Mouse (Mus musculus) left cerebral cortex, adult 18-20 months (tissue): ENCODE measurements around the gene Kcnh4. TPM values are rescaled to one million over a fixed set of nuclear protein-coding genes. Genes with fewer than 3 reads are reported as not detected.

Experiments used
- total RNA-seq, 2 experiments: library from RNA; stranded (reverse); gene quantifications; 2 replicates each; pipeline ENCODE4 v1.2.3; 2021

Gene Kcnh4
- total RNA-seq, 2 experiments from 2014 or later = 12.9 to 15.9 TPM

Other genes with a start within 250 kb of the Kcnh4 start
- gene Acly, start 231.9 kb downstream of the Kcnh4 start, total RNA-seq = 100 to 1,000 TPM; 133 to 140 TPM
- 1 to 10 TPM in 1 of 2 experiments, under 1 TPM in 1; 0.98 to 1.5 TPM for gene Ttc25, start 214.3 kb downstream of the Kcnh4 start, total RNA-seq
- gene Cnp, start 185.0 kb downstream of the Kcnh4 start, total RNA-seq = 100 to 1,000 TPM in 1 of 2 experiments, 10 to 100 TPM in 1; 92.4 to 131 TPM
- gene Nkiras2, start 140.7 kb downstream of the Kcnh4 start, total RNA-seq = 10 to 100 TPM; 11.7 to 13.0 TPM
- 100 to 1,000 TPM; 258 to 267 TPM for gene Dnajc7, start 139.8 kb downstream of the Kcnh4 start, total RNA-seq
- gene Zfp385c, start 67.5 kb downstream of the Kcnh4 start, total RNA-seq = under 1 TPM; 0.35 to 0.66 TPM
- gene Dhx58, start 55.7 kb downstream of the Kcnh4 start, total RNA-seq = 1 to 10 TPM; 1.8 to 2.4 TPM
- gene Kat2a, start 47.5 kb downstream of the Kcnh4 start, total RNA-seq = 10 to 100 TPM; 63.2 to 63.3 TPM
- not detected for gene Hspb9, start 46.1 kb downstream of the Kcnh4 start, total RNA-seq
- gene Rab5c, start 21.7 kb downstream of the Kcnh4 start, total RNA-seq = 100 to 1,000 TPM; 152 to 162 TPM
- gene Hcrt, start 3.0 kb upstream of the Kcnh4 start, total RNA-seq = not detected
- gene Ghdc, start 11.0 kb upstream of the Kcnh4 start, total RNA-seq = 1 to 10 TPM; 7.0 to 8.6 TPM
- 10 to 100 TPM; 26.8 to 28.0 TPM for gene Stat5b, start 90.8 kb upstream of the Kcnh4 start, total RNA-seq
- 1 to 10 TPM; 1.8 to 2.5 TPM for gene Stat5a, start 99.4 kb upstream of the Kcnh4 start, total RNA-seq
- gene Stat3, start 179.6 kb upstream of the Kcnh4 start, total RNA-seq = 10 to 100 TPM; 38.8 to 46.7 TPM
- 10 to 100 TPM; 22.7 to 24.9 TPM for gene Cavin1, start 210.9 kb upstream of the Kcnh4 start, total RNA-seq
- 100 to 1,000 TPM; 423 to 445 TPM for gene Atp6v0a1, start 249.5 kb upstream of the Kcnh4 start, total RNA-seq